Mouse (Mus musculus) lung, postnatal 36 days (tissue): ENCODE measurements around the gene Sash3.

Source experiments
- DNase-seq: peaks from one replicate; pipeline ENCODE4 v3.0.0; 2022; ENCODE audit warnings: mixed read lengths

The Sash3 gene

GRCm38 (mm10) chrX:48141481-48141880 is 4.8 kb upstream of the Sash3 start:
- peak; percentile 40 for DNase-seq

DNA sequence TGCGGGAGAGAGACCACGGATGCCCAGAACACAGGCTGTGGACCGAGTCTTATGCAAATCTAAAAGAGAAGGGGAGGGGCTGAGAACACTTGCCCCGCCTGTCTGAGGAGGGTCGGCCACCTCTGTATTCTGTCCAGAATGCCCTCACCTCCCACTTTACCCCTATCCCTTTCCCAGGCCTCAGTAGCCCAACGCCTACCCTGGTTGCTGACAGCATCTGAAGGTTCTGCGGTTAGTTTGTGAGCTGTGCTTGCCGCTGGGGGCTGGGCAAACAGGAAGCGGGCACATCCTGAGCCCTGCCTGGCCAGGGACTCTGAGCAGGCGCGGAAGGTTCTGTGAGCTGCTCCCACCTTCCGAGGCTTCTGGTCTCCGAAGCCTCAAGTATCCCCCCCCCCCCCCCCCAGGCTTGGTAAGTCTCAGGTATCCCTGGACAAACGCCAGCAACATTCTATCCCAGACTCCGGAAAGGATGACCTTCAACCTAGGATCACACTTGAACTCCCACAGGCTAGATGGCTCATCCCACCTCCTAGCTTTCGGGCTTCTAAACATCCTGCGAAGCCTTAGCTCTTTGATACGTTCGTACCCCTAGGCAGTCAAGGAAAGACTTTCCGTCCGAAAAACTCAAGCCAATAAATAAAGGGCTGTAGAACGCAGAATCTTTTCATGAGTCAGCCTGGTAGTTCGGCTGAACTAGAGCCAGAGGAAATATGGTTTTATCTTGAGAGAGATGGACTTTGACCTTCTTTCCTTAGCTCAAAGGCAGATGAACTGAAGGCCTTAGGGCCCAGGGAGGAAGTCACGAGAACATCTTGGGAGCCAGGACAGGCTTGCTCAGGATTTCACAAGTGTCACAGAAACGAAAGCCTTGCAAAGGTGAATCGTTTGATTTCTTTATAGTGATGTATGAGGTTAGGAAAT is 2.6 kb upstream of the Sash3 start:
- DNase-seq, result peak; percentile 62

DNA sequence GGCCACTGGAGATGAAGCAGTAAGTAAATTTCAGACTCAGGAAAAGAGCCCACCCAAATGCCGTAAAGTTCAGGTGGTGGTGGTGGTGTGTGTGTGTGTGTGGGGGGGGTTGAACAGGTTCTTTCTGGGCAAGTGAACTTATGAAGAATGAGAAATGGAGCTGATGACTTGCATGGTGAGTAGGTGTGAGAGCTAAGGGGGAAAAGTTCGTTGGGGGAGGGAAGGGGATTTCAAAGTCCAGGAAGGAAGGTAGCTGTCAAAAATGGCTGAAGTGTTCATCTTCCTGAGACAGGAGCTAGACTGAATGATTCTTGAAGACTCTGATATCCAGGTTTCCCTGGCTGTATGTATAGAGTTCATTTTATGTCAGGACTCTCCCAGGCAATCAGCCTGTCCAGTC is 990 bp downstream of the Sash3 start:
- DNase-seq, result no peak

- peak; percentile 29 for DNase-seq
Measured at GRCm38 (mm10) chrX:48147741-48148186, 1.5 kb downstream of the Sash3 start.

DNA sequence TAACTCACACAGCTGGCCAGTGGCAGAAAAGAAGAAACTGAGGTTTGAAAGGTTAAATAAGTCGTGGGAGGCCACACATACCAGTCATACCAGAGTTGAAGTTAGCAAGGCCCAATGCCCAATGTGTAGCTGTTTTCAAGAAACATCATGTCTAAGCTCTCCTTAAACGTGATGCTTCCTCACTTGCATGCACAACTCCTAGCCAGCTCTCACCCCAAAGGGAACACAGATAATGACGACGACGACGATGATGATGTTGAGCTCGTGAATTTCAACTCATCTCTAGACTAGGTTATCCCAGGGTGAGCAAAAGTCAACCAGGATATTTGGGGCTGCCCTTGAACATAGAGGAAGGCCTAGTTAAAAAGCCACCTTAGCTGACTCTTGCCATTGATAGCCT is 5.9 kb downstream of the Sash3 start:
- no peak for DNase-seq

- peak; percentile 35 for DNase-seq
Measured at GRCm38 (mm10) chrX:48153414-48153813, 7.2 kb downstream of the Sash3 start.

DNA sequence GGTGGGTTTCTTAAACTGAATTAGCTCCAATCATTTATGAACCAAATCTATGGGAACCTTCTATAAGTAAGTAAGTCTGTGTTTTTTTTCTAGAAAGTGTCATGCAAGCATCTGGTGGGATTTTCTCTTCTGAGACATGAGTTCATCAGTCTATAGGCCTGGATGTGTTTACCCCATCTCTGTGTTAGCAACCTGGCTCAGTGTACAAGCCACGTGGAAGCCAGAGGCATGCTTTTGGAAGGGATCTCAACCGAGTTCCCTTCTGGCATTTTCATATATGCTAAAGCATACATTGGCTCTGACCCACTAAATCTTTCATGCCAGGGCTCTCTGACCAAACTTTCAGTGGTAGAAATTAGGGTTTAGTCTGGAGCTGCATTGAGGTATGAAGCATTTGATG is 7.7 kb downstream of the Sash3 start:
- no peak for DNase-seq

GRCm38 (mm10) chrX:48155489-48155888 is 9.3 kb downstream of the Sash3 start:
- no peak for DNase-seq

- DNase-seq, result no peak
Measured at GRCm38 (mm10) chrX:48157396-48157795, 11.2 kb downstream of the Sash3 start.

DNA sequence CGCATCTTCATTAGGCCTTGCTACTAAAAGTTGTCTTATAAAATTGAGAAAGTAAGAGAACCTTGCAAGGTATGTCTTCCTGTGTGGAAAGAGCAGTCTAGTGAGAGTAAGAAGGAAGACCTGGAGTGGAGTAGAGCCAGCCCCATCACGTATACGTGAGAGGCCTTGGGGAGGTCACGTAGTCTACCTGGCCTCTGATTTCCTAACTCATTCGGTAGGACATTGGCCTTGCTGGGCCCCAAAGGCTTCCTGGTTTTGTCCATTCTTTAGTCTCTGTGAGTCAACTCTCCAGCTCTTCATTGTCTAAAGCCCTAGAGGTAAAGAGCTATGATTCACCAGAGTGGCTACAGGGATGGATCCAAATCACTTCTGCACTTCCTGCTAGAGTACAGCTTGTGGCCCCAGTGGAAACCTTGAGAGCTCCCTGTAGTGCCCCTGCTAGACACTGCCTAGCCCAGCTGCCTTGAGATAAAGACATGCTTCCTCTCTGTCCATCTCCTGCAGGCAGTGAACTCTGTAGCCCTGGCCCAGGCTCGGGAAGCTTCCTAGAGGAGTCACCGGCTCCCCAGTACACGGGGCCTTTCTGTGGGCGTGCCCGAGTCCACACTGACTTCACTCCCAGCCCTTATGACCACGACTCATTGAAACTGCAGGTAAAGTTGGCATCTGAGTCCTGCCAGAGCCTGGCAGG is 12.1 kb downstream of the Sash3 start:
- no peak for DNase-seq

GRCm38 (mm10) chrX:48169892-48170291 is 23.7 kb downstream of the Sash3 start:
- DNase-seq, result no peak

DNA sequence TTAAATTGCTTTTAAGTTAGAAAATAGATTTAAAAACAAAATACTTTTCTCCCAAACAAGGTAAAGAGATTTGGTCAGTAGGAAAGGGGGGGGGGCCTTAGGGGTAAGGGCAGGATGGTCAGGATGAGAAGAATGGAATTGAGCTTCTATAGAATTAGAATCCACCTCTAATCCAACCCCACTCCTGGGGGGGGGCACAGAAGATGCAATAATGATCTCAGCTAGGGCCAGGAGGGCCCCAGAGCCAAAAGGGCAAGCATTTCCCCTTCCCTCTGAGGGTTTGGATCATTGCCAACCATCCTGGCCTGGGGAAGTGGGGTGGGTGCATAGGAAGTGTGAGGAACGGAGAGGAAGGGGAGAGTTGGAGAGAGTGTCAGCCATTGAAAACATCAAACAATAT is 24.1 kb downstream of the Sash3 start:
- no peak for DNase-seq

- DNase-seq, result no peak
Measured at GRCm38 (mm10) chrX:48181844-48182243, 35.6 kb downstream of the Sash3 start.

- no peak for DNase-seq
Measured at GRCm38 (mm10) chrX:48184703-48185102, 38.5 kb downstream of the Sash3 start.

DNA sequence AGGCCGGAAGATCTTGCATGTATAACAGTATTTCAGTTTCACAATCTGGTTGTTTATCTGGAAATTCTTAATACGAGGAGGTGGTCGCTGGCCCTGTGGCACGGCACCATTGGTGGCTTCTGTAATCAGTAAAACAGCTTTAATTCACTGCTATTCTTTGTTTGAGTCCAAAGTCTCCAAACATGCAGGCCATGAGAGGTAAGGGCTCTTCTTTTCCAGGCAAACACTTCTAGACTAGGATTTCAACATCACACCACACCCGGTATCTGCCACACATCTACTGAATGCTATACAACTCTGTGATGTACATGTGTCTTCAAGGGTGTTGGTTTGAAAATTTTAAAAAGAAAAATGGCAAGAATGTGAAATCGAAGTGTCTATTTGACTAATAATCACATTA is 45.0 kb downstream of the Sash3 start:
- peak; percentile 18 for DNase-seq

DNA sequence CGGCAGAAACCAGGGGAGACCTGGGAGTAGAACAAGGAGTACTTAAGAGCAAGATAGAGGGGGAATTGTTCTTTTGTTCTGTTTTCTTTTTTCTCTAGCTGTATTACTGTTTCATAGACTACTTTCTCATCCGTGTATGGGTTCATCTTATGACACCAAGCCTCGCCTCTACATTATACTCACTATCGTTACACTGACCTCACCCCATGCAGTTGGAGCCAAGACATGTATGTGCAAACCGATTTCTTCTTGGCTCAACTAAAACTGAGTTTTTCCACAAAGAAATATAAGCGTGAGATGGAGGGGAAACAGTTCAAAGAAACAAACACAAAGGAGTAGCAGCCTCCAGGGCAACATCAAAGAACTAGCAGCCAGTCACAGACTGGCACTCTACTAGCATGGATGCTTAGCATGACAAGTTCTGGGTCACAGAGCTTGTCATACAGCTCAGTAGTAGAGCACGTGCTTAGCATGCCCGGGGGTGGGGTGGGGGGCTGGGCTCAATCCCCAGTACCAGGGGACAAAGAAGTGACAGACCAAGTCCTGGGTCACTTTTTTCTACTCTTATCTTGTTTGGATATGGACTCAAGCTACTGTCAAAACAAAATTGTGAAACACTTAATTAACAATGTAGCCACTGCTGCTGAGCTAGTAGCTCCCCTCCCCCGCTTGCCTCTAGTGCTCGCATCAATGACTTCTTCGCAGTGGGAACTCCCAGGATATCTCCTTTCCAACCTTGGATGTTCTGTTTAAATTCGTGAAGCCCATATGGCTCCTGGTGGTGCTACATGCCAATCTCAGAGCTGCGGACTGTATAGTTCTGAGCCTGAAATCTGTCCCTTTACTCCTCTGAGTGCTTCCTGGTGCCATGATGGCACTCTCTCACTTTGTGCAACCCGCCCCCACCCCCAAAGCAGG is 47.3 kb downstream of the Sash3 start:
- no peak for DNase-seq

- DNase-seq, result no peak
Measured at GRCm38 (mm10) chrX:48197856-48198255, 51.6 kb downstream of the Sash3 start.

DNA sequence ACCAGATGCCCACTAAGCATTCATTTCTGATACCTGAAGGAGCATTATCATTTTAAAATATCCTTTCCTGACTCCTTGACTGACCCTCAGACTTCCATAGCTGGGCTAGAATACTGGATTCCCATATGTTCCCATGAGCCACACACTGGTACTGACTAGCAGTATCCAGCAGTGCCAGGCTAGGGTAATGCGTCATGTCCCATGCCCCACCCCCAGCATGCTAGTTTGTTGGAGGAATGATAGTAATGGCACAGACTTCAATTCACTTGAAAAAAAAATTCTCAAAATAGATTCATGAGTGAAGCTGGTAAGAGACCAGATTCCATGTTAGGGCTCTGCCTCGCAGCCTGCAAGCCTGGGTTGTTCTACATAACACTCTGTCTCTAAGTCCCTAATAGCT is 52.8 kb downstream of the Sash3 start:
- DNase-seq, result no peak

GRCm38 (mm10) chrX:48200699-48201098 is 54.5 kb downstream of the Sash3 start:
- DNase-seq, result no peak

DNA sequence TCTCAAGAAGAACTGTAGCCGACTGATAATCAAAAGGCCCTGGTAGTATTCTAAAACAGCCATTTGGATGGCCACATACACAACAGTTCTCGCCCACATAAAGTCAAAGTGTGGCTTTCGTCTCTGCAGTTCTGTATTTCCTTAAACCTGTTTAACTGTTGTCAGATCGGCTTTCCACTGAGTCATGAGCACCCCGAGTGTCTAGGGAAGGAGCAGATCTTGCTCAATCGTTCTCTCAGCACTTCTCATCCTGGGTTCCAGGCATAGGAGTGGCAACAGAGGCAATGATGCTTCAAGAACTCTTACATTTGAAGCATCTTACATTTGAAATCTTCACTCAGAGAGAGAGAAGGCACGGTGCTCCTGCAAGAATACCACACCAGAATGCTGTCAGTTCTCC is 55.7 kb downstream of the Sash3 start:
- DNase-seq, result peak; percentile 44

DNA sequence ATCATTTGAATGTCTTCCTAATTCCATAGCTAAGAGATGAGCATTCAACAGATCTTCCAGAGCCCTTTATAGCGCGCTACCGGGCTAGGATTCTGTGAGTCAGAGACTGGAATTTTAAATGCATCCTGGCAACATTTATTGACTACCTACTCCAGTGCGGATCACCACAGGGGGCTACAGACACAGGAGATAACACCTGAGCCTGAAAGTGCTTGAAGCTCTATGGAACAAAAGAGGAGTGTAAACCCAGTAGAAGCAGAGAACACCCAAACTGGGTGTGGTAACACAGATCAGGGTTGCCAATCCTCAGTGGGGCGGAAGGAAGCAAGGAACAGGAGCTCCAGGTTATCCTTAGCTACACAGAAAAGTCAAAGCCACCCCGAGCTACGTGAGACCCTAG is 56.2 kb downstream of the Sash3 start:
- no peak for DNase-seq

GRCm38 (mm10) chrX:48202995-48203394 is 56.8 kb downstream of the Sash3 start:
- no peak for DNase-seq

DNA sequence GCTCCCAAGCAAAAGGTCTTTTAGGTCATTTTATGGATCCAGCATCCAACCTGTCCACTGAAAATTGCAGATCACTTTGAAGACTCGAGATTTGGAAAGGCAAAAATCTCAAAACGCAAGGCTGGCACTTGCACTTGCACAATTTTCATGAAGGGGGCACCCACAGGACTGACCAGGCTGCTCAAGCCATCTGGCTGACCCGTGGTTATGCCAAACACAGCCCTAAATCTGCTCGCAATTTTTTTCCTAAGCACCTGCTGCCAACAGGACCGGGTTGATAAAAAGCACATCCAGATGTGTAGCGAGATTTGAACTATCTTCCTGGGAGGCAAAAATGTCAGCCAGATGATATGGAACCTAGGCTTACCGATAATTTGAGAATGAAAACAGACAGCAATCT is 57.5 kb downstream of the Sash3 start:
- no peak for DNase-seq
